Mouse (Mus musculus) bone marrow, adult 2 months (tissue): ENCODE measurements around the gene Rab5b. TPM values are rescaled to one million over a fixed set of nuclear protein-coding genes. Genes with fewer than 3 reads are reported as not detected.
"Not testable (repeated sequence)": the region's sequence is repeated elsewhere in the genome, so short reads cannot be mapped to it uniquely, and the experiment has no call there.

Experiments used
- H3K27ac ChIP-seq: fragments of 200-500 bp; 2 replicates; pipeline ENCODE4 v1.5.1; 2012; ENCODE audit warnings: low read depth, mild to moderate bottlenecking, control low read depth, inconsistent platforms, low read length; ENCODE audit not compliant: control insufficient read depth, poor library complexity, insufficient read depth
- H3K4me1 ChIP-seq: fragments of 200-500 bp; 2 replicates; pipeline ENCODE4 v1.6.1; 2011; ENCODE audit warnings: low read length; ENCODE audit not compliant: control insufficient read depth, insufficient read depth
- H3K4me3 ChIP-seq: fragments of 200-500 bp; replicated peaks from 2 replicates; pipeline ENCODE3; 2011; ENCODE audit warnings: mild to moderate bottlenecking, low read depth, low read length, control low read depth; ENCODE audit not compliant: control insufficient read depth
- CTCF ChIP-seq: fragments of 200-500 bp; IDR thresholded peaks from 2 replicates; pipeline ENCODE4 v1.5.1; 2011; ENCODE audit warnings: low read length, control low read depth; ENCODE audit not compliant: control insufficient read depth, insufficient read depth
- POLR2A ChIP-seq: fragments of 200-500 bp; IDR thresholded peaks from 2 replicates; pipeline ENCODE4 v1.6.1; 2011; ENCODE audit warnings: low read depth, mild to moderate bottlenecking, control low read depth, low read length, borderline replicate concordance; ENCODE audit not compliant: control insufficient read depth
- WGBS: fragments of 180-500 bp; shearing (Covaris S2); methylation state at CpG from one replicate; pipeline ENCODE4 v1.1.7; 2018; 5-methylcytosine and 5-hydroxymethylcytosine counted together
- polyA plus RNA-seq: library from polyadenylated mRNA; stranded (reverse); fragments of >200 nt; gene quantifications from 2 replicates; pipeline ENCODE4 v1.2.4, GENCODE M21; 2011; ENCODE audit warnings: low replicate concordance; ENCODE audit not compliant: missing spikeins, insufficient read depth, insufficient read length

Rab5b gene
- polyA plus RNA-seq, 1 experiment = 35.4 TPM

DNA sequence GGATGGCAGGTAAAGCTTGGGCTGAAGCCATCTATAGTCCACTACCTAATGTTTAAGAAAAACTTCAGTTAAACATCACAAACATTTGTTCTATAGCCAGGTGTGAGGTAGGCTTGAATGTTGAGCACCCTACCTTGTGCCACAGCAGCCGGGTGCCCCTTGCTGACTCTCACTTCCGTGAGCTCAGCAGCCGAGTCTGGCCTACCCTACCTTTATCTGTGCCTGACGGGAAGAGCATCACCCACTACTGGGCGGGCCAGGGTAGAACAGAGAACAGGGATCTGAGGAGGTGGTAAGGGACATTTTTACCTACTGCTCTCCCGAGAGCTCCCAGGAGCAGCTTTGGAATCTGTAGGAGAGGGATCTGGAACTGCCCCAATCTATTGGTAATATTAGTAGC is 53.3 kb downstream of the Rab5b start:
- Histone ChIP-seq H3K4me3 (no peak overlapping the region), H3K4me1 (no peaks in the 10 kb centered on the region), H3K27ac (no peak overlapping the region)
- TF ChIP-seq POLR2A (no peak), CTCF (no peak)
- WGBS = 85% methylated on average over 6 of the region's 6 CpGs

DNA sequence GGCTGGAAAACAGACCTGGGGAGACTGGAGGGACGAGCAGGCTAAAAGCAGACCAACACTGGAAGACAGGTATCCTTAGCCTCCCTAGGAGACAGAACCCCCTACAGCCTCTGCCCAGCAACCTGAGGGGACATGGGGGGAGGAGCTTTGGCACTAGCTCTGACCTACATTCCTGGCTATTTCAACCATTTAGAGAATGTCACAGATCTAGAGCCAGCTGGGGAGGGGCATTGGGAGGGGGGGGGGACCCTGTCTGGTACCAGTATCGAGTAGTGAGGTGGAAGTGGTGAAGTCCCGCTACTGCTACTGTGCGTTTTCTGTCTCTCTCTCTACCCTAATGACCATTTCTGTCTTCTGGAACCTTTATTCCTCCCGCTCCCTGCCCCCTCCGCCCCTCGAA is 54.2 kb downstream of the Rab5b start:
- no peaks in the 10 kb centered on the region for H3K4me1 ChIP-seq
- no peak overlapping the region for H3K4me3 ChIP-seq
- no peak overlapping the region for H3K27ac ChIP-seq
- WGBS = 77% methylated on average over 7 of the region's 7 CpGs
- TF ChIP-seq CTCF (no peak), POLR2A (no peak)

DNA sequence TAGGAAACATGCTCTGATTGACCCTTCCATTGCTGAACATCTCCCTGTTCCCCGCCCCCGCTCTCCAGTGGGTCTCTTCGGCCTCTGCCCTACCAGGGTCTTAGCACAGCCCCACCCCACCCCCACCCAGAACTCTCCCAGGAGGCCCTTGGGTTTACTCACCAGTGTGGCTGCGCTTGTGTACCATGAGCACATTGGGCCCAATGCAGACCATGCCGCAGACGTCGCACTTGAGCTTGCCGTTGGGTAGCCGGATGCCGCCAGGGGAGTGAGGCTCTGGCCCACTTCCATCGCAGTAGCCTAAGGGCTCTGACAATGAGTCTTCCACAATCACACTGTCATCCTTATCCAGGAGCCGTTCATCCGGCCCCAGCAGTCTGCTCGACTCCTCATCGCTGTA is 55.2 kb downstream of the Rab5b start:
- Histone ChIP-seq H3K4me3 (no peak overlapping the region), H3K27ac (no peak overlapping the region), H3K4me1 (no peaks in the 10 kb centered on the region)
- WGBS = 93% methylated on average over 15 of the region's 15 CpGs
- TF ChIP-seq POLR2A (no peak), CTCF (no peak)

DNA sequence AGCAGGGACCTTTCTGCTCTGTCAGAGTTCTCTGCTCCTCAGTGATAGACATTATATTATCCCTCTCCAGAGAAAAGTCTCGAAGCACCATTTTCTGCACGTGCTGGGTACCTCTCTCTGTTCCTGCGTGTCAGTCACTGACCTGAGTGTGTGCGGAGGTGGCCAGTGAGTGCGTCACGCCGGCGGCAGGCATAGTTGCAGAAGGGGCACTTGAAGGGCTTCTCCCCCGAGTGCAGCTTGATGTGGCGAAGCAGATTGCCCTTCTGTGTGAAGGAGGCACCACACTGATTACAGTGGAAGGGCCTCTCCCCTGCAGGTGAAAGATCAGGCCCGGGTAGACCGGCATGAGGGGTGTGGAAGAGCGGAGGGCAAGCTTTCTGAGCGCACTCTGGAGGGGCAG is 56.1 kb downstream of the Rab5b start:
- H3K4me3 ChIP-seq = no peak overlapping the region
- H3K27ac ChIP-seq = no peak overlapping the region
- TF ChIP-seq CTCF (no peak), POLR2A (no peak)
- no peaks in the 10 kb centered on the region for H3K4me1 ChIP-seq
- WGBS = 86% methylated on average over 14 of the region's 14 CpGs

DNA sequence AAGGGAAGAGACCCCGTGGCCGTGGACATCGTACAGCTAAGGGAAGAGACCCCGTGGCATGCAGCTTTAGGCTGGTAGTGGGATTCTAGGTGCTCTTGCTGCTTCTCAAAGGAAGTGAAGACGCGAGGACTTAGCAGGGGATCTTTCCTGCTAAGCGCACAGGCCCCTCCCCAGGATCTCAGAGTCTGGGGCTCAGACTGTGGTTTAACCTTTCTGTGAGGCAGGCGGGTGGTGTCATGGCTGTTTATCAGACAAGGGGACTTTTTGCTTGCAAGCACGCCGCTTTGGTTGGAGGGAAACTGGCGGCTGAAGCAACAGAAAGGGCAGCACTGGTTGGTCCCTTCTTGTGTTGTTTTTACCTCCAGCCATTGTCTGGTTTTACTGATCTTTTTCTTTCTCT is 59.1 kb downstream of the Rab5b start:
- no peaks in the 10 kb centered on the region for H3K4me1 ChIP-seq
- no peak for TF ChIP-seq CTCF
- TF ChIP-seq POLR2A = no peak
- WGBS = 11% methylated on average over 11 of the region's 11 CpGs
- no peak overlapping the region for H3K4me3 ChIP-seq
- no peak overlapping the region for H3K27ac ChIP-seq

DNA sequence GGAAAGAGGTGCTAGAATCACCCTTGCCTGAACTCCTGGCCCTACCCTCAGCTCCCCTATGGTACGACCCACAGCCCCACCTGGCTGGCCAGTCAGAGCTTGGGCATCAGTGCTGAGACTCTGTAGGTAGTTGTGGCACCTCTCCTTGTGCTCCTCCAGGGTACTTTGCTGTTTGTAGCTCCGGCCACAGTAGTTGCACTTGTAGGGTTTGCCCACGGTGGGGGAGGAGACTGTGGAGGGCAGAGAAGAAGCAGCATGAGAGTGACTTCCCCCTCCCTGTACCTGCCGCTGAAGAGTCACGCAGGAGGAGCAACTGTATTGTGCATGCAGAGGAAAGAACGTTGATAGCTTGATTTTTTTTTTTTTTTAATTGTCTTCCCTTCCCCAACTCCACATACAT is 59.5 kb downstream of the Rab5b start:
- no peaks in the 10 kb centered on the region for H3K4me1 ChIP-seq
- H3K27ac ChIP-seq = no peak overlapping the region
- WGBS = 16% methylated on average over 6 of the region's 6 CpGs
- TF ChIP-seq POLR2A = no peak
- no peak for TF ChIP-seq CTCF
- no peak overlapping the region for H3K4me3 ChIP-seq

DNA sequence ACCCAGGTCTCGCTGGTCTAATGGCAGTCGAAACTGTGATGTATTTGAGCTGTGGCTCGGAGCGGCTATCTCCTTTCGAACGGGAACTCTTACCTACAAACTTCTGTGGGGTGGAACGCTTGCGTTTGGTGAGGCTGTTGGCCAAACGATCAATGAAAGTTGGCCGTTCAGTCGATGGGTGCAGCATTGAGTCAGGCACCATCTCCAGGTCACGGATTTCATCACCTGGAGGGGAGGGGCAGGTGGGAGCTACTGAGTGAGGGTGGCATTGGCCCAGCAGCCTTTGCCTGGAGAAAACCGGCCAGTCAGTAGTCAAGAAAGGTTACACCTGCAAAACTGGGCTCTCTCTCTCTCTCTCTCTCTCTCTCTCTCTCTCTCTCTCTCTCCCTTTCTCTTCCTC is 60.4 kb downstream of the Rab5b start:
- WGBS = 91% methylated on average over 13 of the region's 13 CpGs
- H3K4me1 ChIP-seq = no peaks in the 10 kb centered on the region
- no peak overlapping the region for H3K27ac ChIP-seq
- H3K4me3 ChIP-seq = no peak overlapping the region
- TF ChIP-seq CTCF (no peak), POLR2A (no peak)

DNA sequence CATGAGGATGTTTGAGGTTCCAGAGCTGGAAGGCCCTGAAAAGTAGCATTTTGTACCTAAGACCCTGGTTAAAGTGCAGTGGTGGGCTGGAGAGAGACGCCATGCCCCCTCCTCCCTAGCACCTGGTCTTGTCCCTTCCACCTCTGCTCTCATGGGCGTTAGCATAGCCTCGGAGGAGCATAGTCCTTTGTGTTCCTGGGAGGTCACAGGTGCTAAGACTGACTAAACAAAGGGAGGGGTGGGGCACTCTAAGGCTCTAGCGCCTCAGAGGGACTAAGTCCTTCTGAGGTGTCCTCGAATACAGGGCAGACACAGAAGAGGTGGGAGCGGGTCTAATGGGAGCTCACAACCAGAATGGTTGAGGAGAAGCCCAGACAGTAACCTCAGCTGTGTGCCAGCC is 64.5 kb downstream of the Rab5b start:
- no peak for TF ChIP-seq CTCF
- TF ChIP-seq POLR2A = no peak
- WGBS = 60% methylated on average over 6 of the region's 6 CpGs
- no peak overlapping the region for H3K4me3 ChIP-seq
- H3K4me1 ChIP-seq = no peaks in the 10 kb centered on the region; the same call in 1 of the 2 replicates
- H3K27ac ChIP-seq = no peak overlapping the region

DNA sequence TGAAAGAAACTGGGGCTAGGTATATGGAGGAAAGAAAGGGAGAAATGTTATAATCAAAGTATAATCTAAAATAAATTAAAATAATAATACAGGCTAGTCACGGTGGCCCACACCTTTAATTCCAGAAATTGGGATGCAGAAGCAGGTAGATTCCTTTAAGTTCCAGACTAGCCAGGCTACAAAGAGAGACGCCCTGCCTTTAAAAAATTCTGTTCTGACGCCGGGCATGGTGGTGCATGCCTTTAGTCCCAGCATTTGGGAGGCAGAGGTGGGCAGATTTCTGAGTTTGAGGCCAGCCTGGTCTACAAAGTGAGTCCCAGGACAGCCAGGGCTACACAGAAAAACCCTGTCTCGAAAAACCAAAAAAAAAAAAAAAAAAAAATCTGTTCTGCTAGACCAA is 65.8 kb downstream of the Rab5b start:
- H3K27ac ChIP-seq, H3K4me3 ChIP-seq, H3K4me1 ChIP-seq: not testable (repeated sequence)
- 82% methylated on average over 5 of the region's 5 CpGs for WGBS

DNA sequence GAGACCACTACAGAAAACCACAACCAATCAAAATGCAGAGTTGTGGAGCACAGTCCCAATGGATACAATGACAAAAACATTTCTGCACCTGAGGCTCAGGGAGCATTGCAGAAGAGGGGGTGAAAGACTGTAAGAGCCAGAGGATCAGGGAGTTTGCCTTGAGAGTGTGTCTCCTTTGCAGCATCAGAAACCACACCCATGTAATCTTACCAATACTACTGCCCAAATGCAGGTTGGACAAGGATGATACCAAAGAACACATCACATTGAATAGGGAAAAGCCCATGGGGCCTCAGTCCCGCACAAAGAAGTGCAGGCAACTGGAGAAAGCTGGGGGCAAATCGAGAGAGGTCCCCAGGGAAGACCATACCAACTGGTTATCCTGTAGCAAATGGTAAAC is 66.3 kb downstream of the Rab5b start:
- peaks cover 3% of the 10 kb centered on the region; the same call in 1 of the 2 replicates for H3K4me1 ChIP-seq
- H3K4me3 ChIP-seq = no peak overlapping the region
- WGBS = 65% methylated on average over 2 of the region's 2 CpGs
- no peak overlapping the region for H3K27ac ChIP-seq
- TF ChIP-seq POLR2A (no peak), CTCF (no peak)
